Mouse (Mus musculus) heart, adult 2 months (tissue): ENCODE measurements at regions not wholly inside any gene's neighbourhood (a gene's known extent, or its start where the extent isn't known, plus 50 kb on each side); places are given as distances from the start of the nearest gene placed in this dataset.

Experiments used
- DNase-seq, 2 experiments: peaks; one replicate each; pipeline ENCODE4 v3.0.0; 2021
- H3K27ac ChIP-seq: fragments of 200-600 bp; 2 replicates; pipeline ENCODE4 v1.8.1; 2022
- H3K27me3 ChIP-seq: fragments of 200-500 bp; 2 replicates; pipeline ENCODE4 v1.6.1; 2012; ENCODE audit warnings: mild to moderate bottlenecking, low read length, inconsistent platforms, mixed read lengths; ENCODE audit not compliant: control insufficient read depth, insufficient read depth
- H3K36me3 ChIP-seq: fragments of 200-500 bp; 2 replicates; pipeline ENCODE4 v1.6.1; 2012; ENCODE audit warnings: low read length, inconsistent platforms; ENCODE audit not compliant: control insufficient read depth, insufficient read depth
- H3K4me1 ChIP-seq: fragments of 200-500 bp; 2 replicates; pipeline ENCODE4 v1.6.1; 2011; ENCODE audit warnings: low read length; ENCODE audit not compliant: control insufficient read depth, insufficient read depth
- H3K4me3 ChIP-seq: fragments of 200-600 bp; 2 replicates; pipeline ENCODE4 v1.8.1; 2022
- H3K79me2 ChIP-seq: fragments of 200-500 bp; replicated peaks from 2 replicates; pipeline ENCODE4 v1.6.1; 2012; ENCODE audit warnings: mild to moderate bottlenecking, inconsistent platforms, low read length, moderate library complexity, mixed read lengths; ENCODE audit not compliant: control insufficient read depth, insufficient read depth
- H3K9ac ChIP-seq: fragments of 200-500 bp; 2 replicates; pipeline ENCODE4 v1.6.1; 2012; ENCODE audit warnings: low read depth, mild to moderate bottlenecking, control low read depth, inconsistent platforms, low read length, mixed read lengths
- CTCF ChIP-seq: fragments of 200-600 bp; IDR thresholded peaks from 2 replicates; pipeline ENCODE4 v1.8.1; 2022; ENCODE audit warnings: antibody characterized with exemption, mild to moderate bottlenecking, moderate library complexity
- EP300 ChIP-seq: fragments of 200-500 bp; IDR thresholded peaks from 2 replicates; pipeline ENCODE4 v1.6.1; 2011; ENCODE audit warnings: low read depth, low read length, control low read depth; ENCODE audit not compliant: insufficient read depth
- POLR2A ChIP-seq: fragments of 200-500 bp; IDR thresholded peaks from 2 replicates; pipeline ENCODE4 v1.6.1; 2011; ENCODE audit warnings: mild to moderate bottlenecking, low read depth, low read length, control low read depth; ENCODE audit not compliant: insufficient read depth
- WGBS: fragments of 180-500 bp; shearing (Covaris S2); methylation state at CpG from one replicate; pipeline ENCODE4 v1.1.7; 2018; 5-methylcytosine and 5-hydroxymethylcytosine counted together
- intact Hi-C: fragments of 180-260 bp; cut with DNase I; formaldehyde crosslinking; loops from one replicate; pipeline ENCODE4 v1.15.1; 2025

DNA sequence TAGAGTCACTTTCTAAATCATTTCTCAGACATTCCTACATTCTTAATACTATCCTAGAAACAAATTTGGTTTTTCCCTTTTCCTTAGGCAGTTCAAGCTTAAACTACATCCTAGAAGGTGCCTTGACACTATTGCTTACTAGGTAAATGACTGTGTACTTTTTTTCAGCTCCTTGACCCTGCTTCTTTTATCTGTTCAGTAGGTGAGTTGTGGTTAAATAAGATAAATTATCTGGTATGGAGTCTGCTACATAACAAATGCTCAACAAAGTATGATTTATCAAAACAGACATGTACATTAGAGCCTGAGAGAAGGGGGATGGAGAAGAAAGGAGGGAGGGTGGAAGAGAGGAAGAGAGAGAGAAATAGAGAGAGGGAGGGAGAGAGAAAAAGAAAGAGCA, 96.3 kb upstream of the Nhs start:
- TF ChIP-seq CTCF = no peak
- TF ChIP-seq POLR2A = no peak
- no peak for TF ChIP-seq EP300
- intact Hi-C loops = no loop called here
- Histone ChIP-seq H3K9ac (no peak overlapping the region), H3K36me3 (no peaks in the 10 kb centered on the region), H3K27ac (no peak overlapping the region), H3K4me3 (no peak overlapping the region), H3K79me2 (no peaks in the 10 kb centered on the region), H3K27me3 (no peaks in the 10 kb centered on the region), H3K4me1 (no peaks in the 10 kb centered on the region; the same call in 1 of the 2 replicates)
- no peak for DNase-seq

GRCm38 (mm10) chrX:162241291-162241690, 81.8 kb upstream of the Nhs start:
- Histone ChIP-seq H3K4me3 (no peak overlapping the region), H3K79me2 (no peaks in the 10 kb centered on the region), H3K9ac (no peak overlapping the region), H3K27me3 (no peaks in the 10 kb centered on the region), H3K27ac (no peak overlapping the region), H3K4me1 (no peaks in the 10 kb centered on the region; the same call in 1 of the 2 replicates), H3K36me3 (no peaks in the 10 kb centered on the region)
- no peak for DNase-seq
- 32% methylated on average over 3 of the region's 3 CpGs for WGBS
- no peak for TF ChIP-seq EP300
- TF ChIP-seq CTCF = no peak
- TF ChIP-seq POLR2A = no peak
- intact Hi-C loops = no loop called here

DNA sequence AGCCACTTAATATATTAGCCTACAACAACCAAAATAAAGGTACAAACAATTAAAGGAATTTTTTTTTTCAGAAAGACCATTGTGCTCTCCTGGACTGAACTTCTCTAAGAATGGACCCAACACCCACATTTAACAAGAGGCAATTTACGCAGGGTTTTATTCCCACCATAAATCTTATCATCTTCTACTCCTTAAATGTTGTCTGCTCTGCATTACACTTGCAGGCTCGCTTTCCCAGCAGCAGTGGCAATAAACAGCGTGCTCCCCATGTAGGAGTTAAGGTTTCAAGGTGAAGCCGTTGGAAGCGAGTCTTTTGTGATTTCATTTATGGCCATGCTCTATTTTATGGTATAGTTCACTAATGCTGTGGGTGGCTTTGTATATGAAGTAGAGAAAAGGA, 76.0 kb upstream of the Nhs start:
- Histone ChIP-seq H3K27me3 (no peaks in the 10 kb centered on the region), H3K4me1 (no peaks in the 10 kb centered on the region), H3K27ac (no peak overlapping the region), H3K36me3 (no peaks in the 10 kb centered on the region), H3K9ac (no peak overlapping the region), H3K4me3 (no peak overlapping the region), H3K79me2 (no peaks in the 10 kb centered on the region)
- intact Hi-C loops = no loop called here
- 88% methylated on average over 5 of the region's 5 CpGs for WGBS
- no peak for DNase-seq
- TF ChIP-seq EP300 (no peak), POLR2A (no peak), CTCF (no peak)

DNA sequence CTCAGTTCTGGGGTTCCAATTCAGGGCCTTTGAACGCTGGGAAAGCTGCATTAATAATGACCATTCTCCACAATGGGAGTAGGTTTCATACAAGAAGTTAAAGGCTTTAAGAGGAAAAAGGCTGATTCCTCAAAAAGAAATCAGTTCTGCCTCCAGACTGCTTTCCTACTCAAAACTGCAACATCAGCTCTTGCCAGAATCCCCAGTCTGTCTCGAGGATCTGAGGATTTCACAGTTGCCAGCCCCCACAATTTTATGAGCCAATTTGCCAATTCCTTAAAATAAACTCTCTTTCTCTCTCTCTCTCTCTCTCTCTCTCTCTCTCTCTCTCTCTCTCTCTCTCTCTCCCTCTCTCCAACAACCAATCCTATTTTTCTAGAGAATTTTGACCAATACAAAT, 51.3 kb upstream of the Nhs start:
- H3K27me3 ChIP-seq = no peaks in the 10 kb centered on the region
- H3K36me3 ChIP-seq = no peaks in the 10 kb centered on the region
- H3K9ac ChIP-seq = no peak overlapping the region
- H3K4me1 ChIP-seq = no peaks in the 10 kb centered on the region
- H3K79me2 ChIP-seq = no peaks in the 10 kb centered on the region
- WGBS = 55% methylated on average over 2 of the region's 2 CpGs
- no peak for DNase-seq
- intact Hi-C loops = loop anchor here (10.0 kb wide), 1 partner anchor 56 kb away; the partner anchor contains the start of gene Nhs
- H3K27ac ChIP-seq = no peak overlapping the region
- TF ChIP-seq POLR2A = no peak
- no peak for TF ChIP-seq CTCF
- TF ChIP-seq EP300 = no peak
- H3K4me3 ChIP-seq = no peak overlapping the region
